Mouse (Mus musculus) liver, embryonic 14.5 days (tissue): ENCODE data around the gene Msto1. TPM values are rescaled to one million over a fixed set of nuclear protein-coding genes. Genes with fewer than 3 reads are reported as not detected.
"Not testable (repeated sequence)": the region's sequence is repeated elsewhere in the genome, so short reads cannot be mapped to it uniquely, and the experiment has no call there.

Experiments used
- ATAC-seq: fragments of 200-750 bp; cut with Nextera tagmentation; 2 replicates; pipeline ENCODE4 v1.8.0; 2017; ENCODE audit warnings: moderate number of reproducible peaks, mild to moderate bottlenecking, moderate library complexity; ENCODE audit not compliant: insufficient read depth
- DNase-seq, 3 experiments: peaks; one replicate each; pipeline ENCODE4 v3.0.0-alpha.2; 2012 to 2013; ENCODE audit warnings: low read depth in 3 of 3, low spot score in 3 of 3
- H3K27ac ChIP-seq: fragments of 300-500 bp; sonication (generic); 2 replicates; pipeline ENCODE4 v1.5.1; 2014; ENCODE audit warnings: moderate library complexity, mild to moderate bottlenecking, control low read depth, inconsistent platforms
- H3K27me3 ChIP-seq: fragments of 300-500 bp; sonication (generic); 2 replicates; pipeline ENCODE4 v1.6.1; 2014; ENCODE audit warnings: mild to moderate bottlenecking, low read length, moderate library complexity; ENCODE audit not compliant: control insufficient read depth, insufficient read depth
- H3K36me3 ChIP-seq: fragments of 300-500 bp; sonication (generic); replicated peaks from 2 replicates; pipeline ENCODE4 v1.6.1; 2014; ENCODE audit warnings: low read depth; ENCODE audit not compliant: control insufficient read depth, insufficient read depth
- H3K4me1 ChIP-seq, 2 experiments: fragments of 200-500 bp in 1 of 2; fragments of 300-500 bp in 1 of 2; sonication (generic) in 1 of 2; replicated peaks; 2 replicates each; pipeline ENCODE4 v1.6.1; 2012 to 2014; ENCODE audit warnings: antibody characterized with exemption in 1 of 2, inconsistent platforms in 1 of 2, low read length in 1 of 2; ENCODE audit not compliant: control insufficient read depth in 2 of 2, insufficient read depth in 2 of 2
- H3K4me2 ChIP-seq: fragments of 300-500 bp; sonication (generic); 2 replicates; pipeline ENCODE4 v1.6.1; 2014; ENCODE audit warnings: low read depth, mild to moderate bottlenecking, control low read depth, moderate library complexity
- H3K4me3 ChIP-seq, 2 experiments: fragments of 200-500 bp in 1 of 2; fragments of 300-500 bp in 1 of 2; sonication (generic) in 1 of 2; 2 replicates each; pipeline ENCODE4 v1.5.1; 2012 to 2014; ENCODE audit warnings: low read depth in 2 of 2, low read length in 2 of 2, mild to moderate bottlenecking in 2 of 2, control low read depth in 1 of 2, inconsistent platforms in 1 of 2, moderate library complexity in 1 of 2; ENCODE audit not compliant: insufficient read depth in 1 of 2
- H3K9ac ChIP-seq: fragments of 300-500 bp; sonication (generic); replicated peaks from 2 replicates; pipeline ENCODE4 v1.6.1; 2014; ENCODE audit warnings: mild to moderate bottlenecking, control low read depth, moderate library complexity
- H3K9me3 ChIP-seq: fragments of 300-500 bp; sonication (generic); 2 replicates; pipeline ENCODE4 v1.6.1; 2016; ENCODE audit warnings: low read length, mixed read lengths; ENCODE audit not compliant: control insufficient read depth
- CTCF ChIP-seq: IDR thresholded peaks from 2 replicates; pipeline ENCODE4 v1.5.1; 2016; ENCODE audit warnings: antibody characterized with exemption, low read depth, control low read depth
- EP300 ChIP-seq: IDR thresholded peaks from 2 replicates; pipeline ENCODE4 v1.6.1; 2016; ENCODE audit warnings: antibody characterized with exemption, low read depth
- WGBS: fragments of 180-500 bp; shearing (Covaris S2); extraction: QIAGEN DNeasy Blood & Tissue Kit; methylation state at CpG from one replicate; pipeline ENCODE4 v1.1.7; 2014; ENCODE audit not compliant: insufficient replicate concordance; 5-methylcytosine and 5-hydroxymethylcytosine counted together
- polyA plus RNA-seq, 2 experiments: library from polyadenylated mRNA; depleted of rRNA in 1 of 2; stranded (reverse) in 1 of 2; unstranded in 1 of 2; fragments of >200 nt; fragmentation: Nextera tagmentation in 1 of 2; extraction: Ambion mirVana in 1 of 2; gene quantifications; 2 replicates each; pipeline versions ENCODE4 v1.2.1 to v1.2.3; 2012 to 2014

Msto1 gene
- polyA plus RNA-seq, 2 experiments = 10.4 to 12.0 TPM

- H3K9me3 ChIP-seq = no peaks in the 10 kb centered on the region
- 78% methylated on average over 6 of the region's 6 CpGs for WGBS
- H3K9ac ChIP-seq = no peak overlapping the region
- no peak overlapping the region for H3K4me2 ChIP-seq
- H3K4me3 ChIP-seq = no peak overlapping the region
- no peaks in the 10 kb centered on the region for H3K27me3 ChIP-seq
- DNase-seq (no peak), ATAC-seq (no peak)
- H3K36me3 ChIP-seq = peaks cover 63% of the 10 kb centered on the region
- TF ChIP-seq CTCF (no peak), EP300 (no peak)
- H3K4me1 ChIP-seq = no peaks in the 10 kb centered on the region
- no peak overlapping the region for H3K27ac ChIP-seq
Observed at GRCm38 (mm10) chr3:88905209-88905608, 8.6 kb downstream of the Msto1 start.

GRCm38 (mm10) chr3:88904803-88905202, 9.0 kb downstream of the Msto1 start:
- H3K27me3 ChIP-seq = no peaks in the 10 kb centered on the region
- TF ChIP-seq EP300 (no peak), CTCF (no peak)

GRCm38 (mm10) chr3:88893011-88893410, 20.8 kb downstream of the Msto1 start:
- not testable (repeated sequence) for H3K9me3 ChIP-seq, H3K9ac ChIP-seq, H3K4me1 ChIP-seq, DNase-seq, H3K27ac ChIP-seq, H3K27me3 ChIP-seq, H3K4me3 ChIP-seq, H3K4me2 ChIP-seq, ATAC-seq
- peaks cover 12% of the 10 kb centered on the region for H3K36me3 ChIP-seq
- 85% methylated on average over 7 of the region's 7 CpGs for WGBS

More at GRCm38 (mm10) chr3:88904803-88905202, 9.0 kb downstream of the Msto1 start:
- Histone ChIP-seq H3K4me3 (no peak overlapping the region), H3K36me3 (peaks cover 59% of the 10 kb centered on the region), H3K9ac (no peak overlapping the region), H3K9me3 (no peaks in the 10 kb centered on the region), H3K27ac (no peak overlapping the region), H3K4me2 (no peak overlapping the region), H3K4me1 (no peaks in the 10 kb centered on the region)
- ATAC-seq (no peak), DNase-seq (no peak)
- WGBS = 87% methylated on average over 3 of the region's 3 CpGs

GRCm38 (mm10) chr3:88882536-88882935, 31.3 kb downstream of the Msto1 start:
- not testable (repeated sequence) for H3K9ac ChIP-seq, H3K36me3 ChIP-seq, H3K4me2 ChIP-seq, H3K27me3 ChIP-seq, H3K4me3 ChIP-seq, H3K9me3 ChIP-seq, DNase-seq, H3K27ac ChIP-seq, ATAC-seq, H3K4me1 ChIP-seq
- WGBS = 86% methylated on average over 4 of the region's 4 CpGs

GRCm38 (mm10) chr3:88868449-88868848, 45.4 kb downstream of the Msto1 start:
- not testable (repeated sequence) for H3K4me2 ChIP-seq, ATAC-seq, H3K9ac ChIP-seq, H3K4me1 ChIP-seq, H3K27me3 ChIP-seq, H3K4me3 ChIP-seq, H3K27ac ChIP-seq, H3K9me3 ChIP-seq, DNase-seq
- WGBS = no CpG with 5 or more reads among the region's 4 CpGs
- peaks cover 17% of the 10 kb centered on the region for H3K36me3 ChIP-seq

GRCm38 (mm10) chr3:88867177-88867576, 46.6 kb downstream of the Msto1 start:
- not testable (repeated sequence) for H3K4me2 ChIP-seq, ATAC-seq, H3K27ac ChIP-seq, DNase-seq, H3K27me3 ChIP-seq, H3K9me3 ChIP-seq, H3K9ac ChIP-seq, H3K4me1 ChIP-seq, H3K4me3 ChIP-seq
- WGBS = no CpG with 5 or more reads among the region's 8 CpGs
- peaks cover 27% of the 10 kb centered on the region for H3K36me3 ChIP-seq

GRCm38 (mm10) chr3:88866735-88867134, 47.1 kb downstream of the Msto1 start:
- not testable (repeated sequence) for ATAC-seq, H3K4me2 ChIP-seq, H3K9me3 ChIP-seq, H3K4me3 ChIP-seq, H3K4me1 ChIP-seq, DNase-seq, H3K27me3 ChIP-seq, H3K9ac ChIP-seq, H3K27ac ChIP-seq
- H3K36me3 ChIP-seq = peaks cover 30% of the 10 kb centered on the region
- no CpG with 5 or more reads among the region's 3 CpGs for WGBS
